Mouse (Mus musculus) liver, embryonic 11.5 days (tissue): ENCODE results near the gene Rasal1. TPM values are rescaled to one million over a fixed set of nuclear protein-coding genes. Genes with fewer than 3 reads are reported as not detected.
A peak's percentile ranks its signal among the peaks of the same experiment; 100 is the strongest.

Experiments used
- ATAC-seq: fragments of 200-750 bp; cut with Nextera tagmentation; replicated peaks from 2 replicates; pipeline ENCODE4 v1.8.0; 2017; ENCODE audit warnings: moderate number of reproducible peaks, mild to moderate bottlenecking, moderate TSS enrichment, moderate library complexity; ENCODE audit not compliant: low FRiP score
- DNase-seq: peaks from one replicate; pipeline ENCODE4 v3.0.0-alpha.2; 2017; ENCODE audit warnings: low spot score
- H3K27ac ChIP-seq: fragments of 300-500 bp; sonication (generic); 2 replicates; pipeline ENCODE4 v1.5.1; 2014; ENCODE audit warnings: mild to moderate bottlenecking, low read depth, low read length, control low read depth
- H3K27me3 ChIP-seq: fragments of 300-500 bp; sonication (generic); replicated peaks from 2 replicates; pipeline ENCODE4 v1.6.1; 2014; ENCODE audit warnings: low read length, mixed read lengths; ENCODE audit not compliant: control insufficient read depth, insufficient read depth
- H3K36me3 ChIP-seq: fragments of 300-500 bp; sonication (generic); 2 replicates; pipeline ENCODE4 v1.6.1; 2014; ENCODE audit warnings: mild to moderate bottlenecking, low read length, moderate library complexity, mixed read lengths; ENCODE audit not compliant: control insufficient read depth, insufficient read depth
- H3K4me1 ChIP-seq: fragments of 300-500 bp; sonication (generic); replicated peaks from 2 replicates; pipeline ENCODE4 v1.6.1; 2014; ENCODE audit warnings: low read length, mixed read lengths; ENCODE audit not compliant: control insufficient read depth, insufficient read depth
- H3K4me2 ChIP-seq: fragments of 300-500 bp; sonication (generic); 2 replicates; pipeline ENCODE4 v1.6.1; 2014; ENCODE audit warnings: mild to moderate bottlenecking, control low read depth, moderate library complexity
- H3K4me3 ChIP-seq: fragments of 300-500 bp; sonication (generic); 2 replicates; pipeline ENCODE4 v1.5.1; 2014; ENCODE audit warnings: low read depth, low read length, control low read depth
- H3K9ac ChIP-seq: fragments of 300-500 bp; sonication (generic); 2 replicates; pipeline ENCODE4 v1.6.1; 2014; ENCODE audit warnings: low read depth, low read length, control low read depth
- H3K9me3 ChIP-seq: fragments of 300-500 bp; sonication (generic); 2 replicates; pipeline ENCODE4 v1.6.1; 2016; ENCODE audit warnings: low read length, inconsistent platforms, mixed read lengths; ENCODE audit not compliant: control insufficient read depth
- WGBS: fragments of 180-500 bp; shearing (Covaris S2); extraction: QIAGEN DNeasy Blood & Tissue Kit; methylation state at CpG from one replicate; pipeline ENCODE4 v1.1.7; 2014; 5-methylcytosine and 5-hydroxymethylcytosine counted together
- polyA plus RNA-seq: library from polyadenylated mRNA; unstranded; fragments of >200 nt; fragmentation: Nextera tagmentation; extraction: Ambion mirVana; gene quantifications from 2 replicates; pipeline ENCODE4 v1.2.1, GENCODE M21; 2014

The Rasal1 gene
- polyA plus RNA-seq, 1 experiment from 2014 or later = 0.25 TPM

DNA sequence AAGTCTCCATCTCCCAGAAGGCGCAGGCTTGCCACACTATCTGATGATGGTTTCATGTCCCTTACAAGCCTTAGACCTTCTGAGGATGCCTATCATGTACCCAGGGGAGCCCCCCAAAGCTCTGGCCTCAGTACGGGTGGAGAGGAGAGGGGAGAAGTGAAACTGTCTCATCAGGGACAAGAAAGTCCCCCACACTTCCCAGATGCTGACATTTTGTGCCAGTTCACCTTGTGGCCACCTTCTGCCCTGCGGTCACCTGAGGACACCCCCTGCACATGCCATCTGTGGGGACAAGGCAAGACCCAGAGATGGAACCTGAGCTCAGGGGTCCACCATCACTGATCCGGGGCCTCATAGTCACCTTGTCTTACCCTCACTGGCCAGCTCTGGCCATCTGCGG, 39.3 kb downstream of the Rasal1 start:
- no peak for ATAC-seq
- Histone ChIP-seq H3K4me2 (no peak overlapping the region), H3K36me3 (no peaks in the 10 kb centered on the region), H3K4me3 (no peak overlapping the region), H3K9ac (no peak overlapping the region), H3K27ac (no peak overlapping the region), H3K27me3 (peaks cover 25% of the 10 kb centered on the region), H3K4me1 (no peaks in the 10 kb centered on the region), H3K9me3 (no peaks in the 10 kb centered on the region)
- no peak for DNase-seq
- WGBS = 81% methylated on average over 5 of the region's 5 CpGs

DNA sequence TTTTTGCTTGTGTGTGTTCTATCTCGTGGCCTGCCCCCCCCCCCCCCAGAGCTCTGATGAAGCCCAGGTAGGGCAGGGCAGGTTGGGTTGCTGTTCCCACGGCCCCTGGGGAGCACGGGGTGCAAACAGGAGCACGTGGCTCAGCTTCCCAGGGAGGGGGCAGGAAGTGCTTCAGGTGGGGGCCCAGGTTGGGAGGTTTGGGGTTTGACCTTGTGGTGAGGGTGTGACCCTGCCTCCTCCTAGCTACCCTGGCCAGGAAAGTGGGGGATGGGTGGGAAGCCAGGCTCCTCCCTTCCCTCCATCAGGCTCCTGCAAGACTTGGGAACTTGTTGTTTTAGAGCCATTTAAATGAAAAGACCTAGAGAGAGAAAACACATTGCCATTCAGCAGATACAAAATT, 39.8 kb downstream of the Rasal1 start:
- 28% methylated on average over 4 of the region's 4 CpGs for WGBS
- H3K27me3 ChIP-seq = peaks cover 25% of the 10 kb centered on the region
- no peak for ATAC-seq
- H3K36me3 ChIP-seq = no peaks in the 10 kb centered on the region
- no peak overlapping the region for H3K27ac ChIP-seq
- H3K9ac ChIP-seq = no peak overlapping the region
- no peaks in the 10 kb centered on the region for H3K9me3 ChIP-seq
- no peak for DNase-seq
- H3K4me2 ChIP-seq = no peak overlapping the region
- no peak overlapping the region for H3K4me3 ChIP-seq
- no peaks in the 10 kb centered on the region for H3K4me1 ChIP-seq

DNA sequence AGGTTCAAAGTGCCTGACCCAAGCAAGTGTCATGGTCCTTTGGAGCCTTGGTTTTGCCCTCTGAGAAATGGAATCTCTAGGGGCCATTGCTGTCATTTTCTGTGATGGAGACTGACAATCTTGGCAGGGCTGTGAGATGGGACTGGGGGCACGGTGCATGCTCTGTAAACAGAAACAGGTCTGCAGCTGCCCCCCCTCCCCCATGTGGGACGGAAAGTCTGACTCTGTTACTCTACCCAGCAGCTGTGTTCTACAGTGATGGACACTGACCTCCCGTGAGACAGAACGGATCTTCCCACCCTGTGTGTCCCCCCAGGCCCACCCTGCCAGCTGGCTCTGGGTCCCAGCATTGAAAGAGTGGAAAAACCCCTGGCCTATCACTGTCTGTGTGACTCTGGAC, 41.8 kb downstream of the Rasal1 start:
- no peaks in the 10 kb centered on the region for H3K36me3 ChIP-seq
- H3K27me3 ChIP-seq = peaks cover 42% of the 10 kb centered on the region
- DNase-seq = no peak
- WGBS = 59% methylated on average over 4 of the region's 4 CpGs
- no peak overlapping the region for H3K4me3 ChIP-seq
- no peak for ATAC-seq
- H3K9me3 ChIP-seq = no peaks in the 10 kb centered on the region
- H3K4me1 ChIP-seq = no peaks in the 10 kb centered on the region; the same call in 1 of the 2 replicates
- no peak overlapping the region for H3K9ac ChIP-seq
- H3K27ac ChIP-seq = no peak overlapping the region
- H3K4me2 ChIP-seq = no peak overlapping the region

DNA sequence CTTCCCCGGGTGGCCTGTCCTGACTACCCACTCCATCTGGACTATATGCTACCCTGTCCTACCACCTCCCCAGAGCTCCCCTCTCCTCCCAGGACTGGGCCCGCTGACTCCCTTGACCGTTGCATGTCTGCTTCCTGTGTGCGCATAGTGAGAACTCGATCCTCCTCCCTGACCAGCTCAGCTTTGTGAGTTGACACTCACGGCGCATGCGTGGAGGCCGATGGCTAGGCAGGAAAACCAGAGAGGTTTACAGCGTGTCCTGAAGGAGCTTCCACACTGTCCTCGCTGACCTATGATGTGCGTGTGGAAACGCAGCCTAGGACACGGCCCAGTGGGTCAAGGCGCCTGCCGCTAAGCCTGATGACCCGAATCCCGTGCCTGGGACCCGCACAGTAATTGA, 43.4 kb downstream of the Rasal1 start:
- Histone ChIP-seq H3K4me2 (no peak overlapping the region), H3K4me3 (no peak overlapping the region), H3K4me1 (no peaks in the 10 kb centered on the region; the same call in 1 of the 2 replicates), H3K27ac (no peak overlapping the region), H3K27me3 (peaks cover 55% of the 10 kb centered on the region), H3K36me3 (no peaks in the 10 kb centered on the region), H3K9ac (no peak overlapping the region), H3K9me3 (no peaks in the 10 kb centered on the region)
- ATAC-seq = no peak
- DNase-seq = no peak
- 66% methylated on average over 19 of the region's 19 CpGs for WGBS

DNA sequence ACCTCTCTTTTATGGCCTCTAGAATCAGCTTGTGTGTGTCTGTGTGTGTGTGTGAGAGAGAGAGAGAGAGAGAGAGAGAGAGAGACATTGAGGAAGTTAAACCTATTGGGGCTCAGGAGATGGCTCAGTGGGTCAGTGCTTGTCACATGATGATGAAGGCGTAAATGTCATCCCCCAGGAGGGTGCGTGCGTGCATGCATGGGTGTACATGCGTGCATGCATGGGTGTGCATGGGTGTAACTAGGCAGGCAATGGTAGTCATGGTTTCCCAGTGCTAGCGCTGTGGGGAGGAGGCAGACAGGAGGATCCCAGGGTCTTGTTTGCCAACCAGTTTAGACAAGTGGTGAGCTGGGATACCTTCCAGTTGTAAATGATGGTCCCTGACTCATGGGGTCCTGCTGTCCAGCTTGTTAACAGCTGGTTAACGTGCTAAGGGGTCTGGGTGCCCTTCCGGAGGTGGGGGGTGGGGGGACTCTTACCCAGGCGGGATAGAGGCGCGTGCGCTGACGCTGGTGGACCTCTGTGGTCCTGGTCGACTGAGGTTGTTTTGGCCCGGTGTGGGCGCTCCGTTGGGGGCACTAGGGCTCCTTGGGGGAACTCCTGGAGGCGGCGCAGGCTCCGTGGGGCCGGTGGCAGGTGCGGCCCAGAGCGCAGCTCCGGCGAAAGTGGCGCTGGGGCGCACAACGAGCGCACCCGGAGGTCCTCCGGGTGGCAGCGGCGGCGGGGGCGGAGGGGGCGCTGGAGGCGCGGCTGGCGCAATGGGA, 45.5 kb downstream of the Rasal1 start:
- Histone ChIP-seq H3K9ac (no peak overlapping the region), H3K9me3 (no peaks in the 10 kb centered on the region), H3K4me3 (peak overlapping the region; percentile 23), H3K27ac (no peak overlapping the region), H3K4me1 (no peaks in the 10 kb centered on the region; the same call in 1 of the 2 replicates), H3K27me3 (peaks cover 68% of the 10 kb centered on the region), H3K4me2 (peak overlapping the region; percentile 54), H3K36me3 (no peaks in the 10 kb centered on the region)
- ATAC-seq (no peak), DNase-seq (no peak)
- 10% methylated on average over 37 of the region's 38 CpGs for WGBS

- H3K4me2 ChIP-seq = peak overlapping the region; percentile 54
- H3K36me3 ChIP-seq = no peaks in the 10 kb centered on the region
Observed at GRCm38 (mm10) chr5:120694695-120695074, 46.1 kb downstream of the Rasal1 start.

DNA sequence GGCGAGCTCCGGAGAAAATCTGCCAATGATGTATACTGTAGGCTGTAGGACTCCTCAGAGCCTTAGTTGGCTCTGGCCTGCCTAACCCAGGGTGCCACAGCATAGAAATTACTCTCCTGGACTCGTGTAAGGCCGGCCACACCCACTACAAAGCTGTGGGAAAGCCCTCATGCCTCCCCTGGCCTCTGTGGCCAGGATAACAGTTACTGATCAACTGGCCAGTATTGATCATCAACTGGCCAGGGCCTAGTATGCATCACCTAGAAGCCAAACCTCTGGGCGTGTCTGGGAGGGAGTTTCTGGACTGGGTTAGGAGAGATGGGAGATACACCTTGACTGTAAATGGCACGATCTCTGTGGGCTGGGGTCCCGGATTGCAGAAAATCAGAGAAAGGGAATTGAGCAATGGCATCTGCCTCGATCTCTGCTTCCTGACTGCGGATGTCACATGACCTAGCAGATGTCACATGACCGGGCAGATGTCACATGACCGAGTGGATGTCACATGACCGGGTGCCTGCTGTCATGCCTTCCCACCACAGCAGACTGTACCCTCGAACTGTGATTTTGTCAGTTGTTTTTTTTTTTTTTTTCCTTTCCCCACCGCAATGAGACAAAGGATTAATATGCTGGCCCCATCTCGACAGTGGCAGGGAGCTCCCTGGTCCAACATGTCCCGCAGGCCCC, 47.6 kb downstream of the Rasal1 start:
- H3K27me3 ChIP-seq = peaks cover 65% of the 10 kb centered on the region
- no peak overlapping the region for H3K4me3 ChIP-seq
- 59% methylated on average over 16 of the region's 16 CpGs for WGBS
- no peak for DNase-seq
- H3K4me1 ChIP-seq = no peaks in the 10 kb centered on the region; the same call in 1 of the 2 replicates
- no peaks in the 10 kb centered on the region for H3K36me3 ChIP-seq
- no peak; the same call in 1 of the 2 replicates for ATAC-seq
- no peaks in the 10 kb centered on the region for H3K9me3 ChIP-seq
- H3K27ac ChIP-seq = no peak overlapping the region
- H3K4me2 ChIP-seq = no peak overlapping the region
- H3K9ac ChIP-seq = no peak overlapping the region

More at GRCm38 (mm10) chr5:120694695-120695074, 46.1 kb downstream of the Rasal1 start:
- no peak for ATAC-seq
- peaks cover 68% of the 10 kb centered on the region for H3K27me3 ChIP-seq
- H3K27ac ChIP-seq = no peak overlapping the region
- no peak overlapping the region for H3K9ac ChIP-seq
- H3K9me3 ChIP-seq = no peaks in the 10 kb centered on the region
- WGBS = 5% methylated on average over 41 of the region's 41 CpGs
- H3K4me3 ChIP-seq = peak overlapping the region; percentile 23
- DNase-seq = no peak
- H3K4me1 ChIP-seq = no peaks in the 10 kb centered on the region; the same call in 1 of the 2 replicates

GRCm38 (mm10) chr5:120696865-120697264, 48.3 kb downstream of the Rasal1 start:
- no peak for DNase-seq
- WGBS = 56% methylated on average over 4 of the region's 4 CpGs
- Histone ChIP-seq H3K27me3 (peaks cover 64% of the 10 kb centered on the region), H3K36me3 (no peaks in the 10 kb centered on the region), H3K9ac (no peak overlapping the region), H3K4me3 (no peak overlapping the region), H3K4me1 (no peaks in the 10 kb centered on the region; the same call in 1 of the 2 replicates), H3K9me3 (no peaks in the 10 kb centered on the region), H3K4me2 (no peak overlapping the region), H3K27ac (no peak overlapping the region)
- no peak for ATAC-seq
